Mouse (Mus musculus): ENCODE data around the gene Iqch. TPM values are rescaled to one million over a fixed set of nuclear protein-coding genes. Genes with fewer than 3 reads are reported as not detected.

Gene Iqch
- not detected for total RNA-seq (2021)

DNA sequence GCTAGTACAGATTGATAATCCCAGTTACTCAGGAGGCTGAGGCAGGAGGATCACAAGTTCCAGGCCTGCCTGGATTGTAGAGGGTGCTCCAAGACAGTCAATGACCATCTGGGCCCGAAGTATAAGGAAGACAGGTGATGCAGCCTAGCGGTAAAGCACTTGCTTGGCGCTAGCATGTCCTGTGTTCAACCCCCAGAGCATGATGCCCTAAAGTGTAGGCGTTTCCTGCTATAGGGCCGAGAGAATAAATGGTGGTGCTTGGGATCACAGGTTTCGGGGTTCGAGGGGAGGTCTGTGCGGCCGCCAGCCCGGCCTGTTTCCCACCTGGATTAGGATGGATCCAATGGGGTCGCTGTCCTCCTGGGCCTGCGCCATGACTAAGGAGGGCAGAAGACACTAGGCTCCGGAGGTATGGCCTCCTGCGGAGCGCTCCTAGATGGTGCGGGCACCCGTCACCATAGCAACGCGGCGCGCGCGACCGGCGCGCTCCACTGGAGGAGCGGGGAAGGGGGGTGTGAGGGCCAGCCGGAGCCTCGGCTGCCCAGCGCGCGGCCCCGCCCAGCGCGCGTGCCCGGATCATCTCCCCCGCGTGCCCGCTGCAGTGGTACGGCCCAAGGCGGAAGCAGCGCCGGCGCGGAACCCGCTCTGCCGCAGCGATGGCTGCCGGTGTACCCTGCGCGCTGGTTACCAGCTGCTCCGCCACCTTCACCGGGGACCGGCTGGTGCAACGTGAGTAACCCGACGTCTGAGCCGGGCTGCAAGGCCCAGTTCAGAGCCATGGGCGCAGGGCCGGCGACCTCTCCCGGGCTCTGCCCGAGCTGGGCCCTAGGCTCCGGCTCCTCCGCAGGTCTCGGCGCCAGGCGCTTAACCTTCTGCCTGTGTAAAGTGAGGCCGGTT is at the start of gene Iqch, which contains the start of gene Aagab:
Gene Iqch (minus strand): TSS at position 451 of the 897 bp plus-strand sequence.
Gene Aagab (plus strand): TSS at position 618 of the 897 bp plus-strand sequence.
- peak; percentile 93 to 97 for DNase-seq (ENCODE audit: extremely low spot score in 1 of 2, low spot score in 2 of 2)

DNA sequence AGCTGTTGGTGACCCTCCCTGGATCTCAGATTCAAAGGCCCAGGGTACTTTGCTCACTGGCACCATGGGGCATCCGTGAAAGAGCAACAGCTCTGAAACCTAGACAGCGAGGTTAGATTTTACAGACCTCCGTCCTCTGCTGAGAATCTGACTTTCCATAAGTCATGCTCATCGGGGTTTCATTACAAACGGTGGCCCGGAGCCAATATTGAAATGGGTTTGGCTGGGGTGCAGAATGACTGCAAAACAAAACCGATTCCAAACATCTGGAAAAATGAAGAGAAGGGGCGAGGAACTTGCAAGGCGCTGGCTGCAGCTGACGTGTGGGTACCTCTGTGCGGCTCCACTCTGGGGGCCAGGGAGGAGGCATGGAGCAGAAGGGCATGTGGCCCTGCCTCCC is 49.3 kb upstream of the Iqch start:
- intact Hi-C loops (cut with DNase I), result loop anchor here (5.0 kb wide), 1 partner anchor 186 kb away; no protein-coding TSS in a partner anchor
- DNase-seq (ENCODE audit: extremely low spot score in 1 of 2, low spot score in 2 of 2), result no peak

More for the DNA sequence above, at the start of gene Iqch, which contains the start of gene Aagab:
- intact Hi-C loops (cut with DNase I), result no loop called here

DNA sequence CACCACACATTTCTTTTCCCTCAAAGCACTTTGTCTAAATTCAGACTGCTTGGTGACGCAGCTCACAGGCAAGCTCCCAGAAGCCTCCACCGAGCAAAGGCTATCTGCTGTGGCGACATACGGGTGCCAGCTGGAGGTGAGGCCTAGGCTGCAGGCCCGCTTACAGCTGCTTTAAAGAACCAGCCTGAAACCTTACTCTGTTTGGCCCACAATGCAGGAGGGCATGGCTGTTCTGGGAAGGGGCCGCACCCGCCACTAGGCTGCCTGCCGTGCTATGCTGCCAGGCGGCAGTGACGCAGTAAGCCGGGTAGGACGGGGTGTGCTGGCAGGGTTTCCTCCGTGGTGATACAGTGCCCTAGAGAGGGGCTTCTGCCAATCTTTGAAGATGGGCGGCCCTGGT is 48.6 kb upstream of the Iqch start:
- intact Hi-C loops (cut with DNase I), result loop anchor here (5.0 kb wide), 1 partner anchor 186 kb away; no protein-coding TSS in a partner anchor
- DNase-seq (ENCODE audit: extremely low spot score in 1 of 2, low spot score in 2 of 2), result no peak

DNA sequence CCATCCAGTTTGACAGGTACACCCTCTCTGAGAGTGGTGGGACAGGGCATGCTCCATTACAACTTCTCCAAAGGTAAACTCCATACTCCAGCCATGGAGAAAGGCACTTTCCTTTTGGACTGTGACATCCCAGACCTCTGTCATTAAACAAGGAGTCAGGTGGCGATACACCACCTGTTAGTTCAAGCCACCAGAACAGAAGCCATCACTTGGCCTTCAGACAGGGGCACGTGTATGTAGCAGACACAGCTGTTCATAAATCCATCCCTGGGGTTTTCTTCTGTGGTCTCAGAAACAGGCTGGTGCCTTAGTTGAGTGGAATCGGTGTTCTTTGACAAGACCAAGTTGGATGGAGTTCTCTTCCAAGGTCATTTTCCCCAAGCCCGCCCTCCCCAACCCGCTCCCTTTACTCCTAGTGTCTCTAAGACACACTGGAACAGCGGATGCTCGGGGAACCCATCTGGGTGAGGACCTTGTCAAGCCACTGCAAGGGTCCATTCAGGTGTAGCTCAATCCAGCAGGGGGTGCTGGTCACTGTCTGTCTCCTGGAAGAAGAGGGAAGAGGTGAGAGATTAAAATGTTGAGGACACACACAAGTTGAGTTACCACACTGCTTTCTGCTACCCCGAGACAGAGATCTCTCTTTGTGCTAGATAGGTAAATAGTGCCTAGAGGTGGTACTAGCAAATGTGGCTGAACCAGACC is 47.7 kb upstream of the Iqch start:
- intact Hi-C loops (cut with DNase I), result loop anchor here (5.0 kb wide), 1 partner anchor 187 kb away; no protein-coding TSS in a partner anchor

DNA sequence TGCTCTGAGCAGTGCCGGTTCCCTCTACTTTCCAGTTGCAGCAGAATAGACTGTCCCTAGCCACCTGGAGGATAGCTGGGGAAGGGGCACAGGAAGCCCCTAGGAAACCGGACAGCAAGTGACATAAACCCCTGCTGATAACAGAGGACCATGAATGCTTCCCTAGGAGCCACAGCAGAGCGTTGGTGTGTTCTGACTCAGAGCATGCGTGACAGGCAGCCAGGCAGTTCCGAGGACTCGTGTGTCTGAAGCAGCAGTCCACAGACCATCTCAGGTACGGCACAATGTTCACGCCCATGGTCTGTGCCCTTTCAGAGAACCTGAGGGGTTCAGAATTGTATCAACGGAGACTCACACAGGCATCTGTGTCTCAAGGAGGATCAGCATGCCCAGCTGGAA is 46.2 kb upstream of the Iqch start:
- intact Hi-C loops (cut with DNase I), result no loop called here
- no peak for DNase-seq (ENCODE audit: extremely low spot score in 1 of 2, low spot score in 2 of 2)

More for the DNA sequence above, 47.7 kb upstream of the Iqch start:
- no peak for DNase-seq (ENCODE audit: extremely low spot score in 1 of 2, low spot score in 2 of 2)

DNA sequence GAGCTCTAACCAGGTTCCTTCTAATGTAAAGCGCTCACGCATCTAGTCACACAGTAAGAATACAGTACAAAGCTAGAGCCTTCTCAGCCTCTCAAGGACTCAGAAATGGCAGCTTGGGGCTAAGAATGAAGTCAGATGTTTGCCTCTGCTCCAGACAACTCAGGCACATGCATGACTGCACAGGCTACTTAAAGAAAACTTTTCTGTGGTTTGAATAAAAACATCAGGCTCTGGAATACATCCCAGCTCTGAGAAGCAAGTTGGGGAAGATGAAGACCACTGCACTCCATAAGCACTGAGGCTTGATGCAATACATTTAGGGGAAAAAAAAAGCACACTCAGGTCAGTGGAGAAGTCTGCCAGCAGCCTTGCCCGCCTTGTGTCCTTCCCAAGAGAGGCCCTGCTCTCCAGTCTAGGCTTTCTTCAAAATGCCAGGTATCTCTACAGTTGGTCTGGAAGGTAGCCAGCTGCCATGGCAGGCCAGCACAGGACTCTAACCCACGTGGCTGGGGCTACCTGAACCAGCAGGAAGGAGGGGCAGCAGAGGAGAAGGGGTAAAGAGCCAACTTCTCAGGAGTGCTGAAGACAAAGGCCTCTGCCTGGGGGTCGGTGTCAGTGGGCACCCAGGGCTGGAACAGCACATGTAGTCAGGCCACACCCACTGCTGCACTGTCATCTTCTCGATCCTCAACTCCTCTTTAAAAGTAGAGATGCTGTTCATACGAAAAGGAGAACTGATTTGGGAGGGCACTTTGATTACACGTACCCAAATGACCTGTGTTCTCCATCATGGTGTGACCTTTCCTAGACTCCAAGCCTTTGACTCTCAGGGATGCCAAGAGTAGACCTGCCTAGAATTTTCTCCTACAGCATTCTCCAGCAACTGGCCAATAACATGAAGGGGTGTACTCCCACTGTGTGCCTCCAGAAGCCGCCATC is 45.6 kb upstream of the Iqch start:
- intact Hi-C loops (cut with DNase I), result no loop called here
- no peak for DNase-seq (ENCODE audit: extremely low spot score in 1 of 2, low spot score in 2 of 2)

DNA sequence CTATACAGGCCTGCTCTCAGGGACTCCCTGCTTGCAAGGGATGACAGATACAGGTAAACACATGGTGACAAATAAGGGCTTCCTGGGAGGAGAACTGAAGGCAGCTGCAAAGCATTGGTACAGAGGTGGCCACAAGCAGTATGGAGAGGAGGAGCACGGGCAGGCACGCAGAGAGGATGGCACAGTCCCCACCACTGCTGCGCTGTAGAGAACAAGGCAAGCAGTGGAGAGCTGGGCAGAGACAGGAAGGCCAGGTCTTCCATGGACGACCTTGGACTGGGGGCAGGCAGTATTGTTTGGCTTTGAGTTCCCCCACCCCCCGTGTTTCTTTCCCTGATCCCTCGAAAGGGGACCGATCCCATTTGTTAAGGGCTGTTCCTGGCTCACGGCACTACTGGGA is 42.8 kb upstream of the Iqch start:
- no peak for DNase-seq (ENCODE audit: extremely low spot score in 1 of 2, low spot score in 2 of 2)
- intact Hi-C loops (cut with DNase I), result no loop called here

DNA sequence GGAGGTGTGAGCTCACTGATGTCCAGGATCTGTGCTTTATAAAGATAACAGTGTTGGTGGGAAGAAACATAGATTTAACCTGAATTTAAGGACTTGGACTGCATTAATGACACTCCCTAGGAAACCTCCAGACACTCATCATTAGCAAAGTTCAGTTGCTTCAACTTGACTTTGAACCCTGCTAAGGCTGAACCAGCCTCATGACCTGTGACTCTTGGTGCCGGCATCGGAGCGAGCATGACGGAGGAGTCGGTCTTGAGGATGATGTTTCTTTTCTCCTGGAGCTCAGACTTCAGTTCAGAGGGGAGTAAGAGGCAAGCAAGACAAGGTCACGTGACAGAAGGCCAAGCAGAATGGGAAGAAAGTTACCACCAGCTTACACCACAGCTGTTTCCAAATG is 41.7 kb upstream of the Iqch start:
- intact Hi-C loops (cut with DNase I), result no loop called here
- DNase-seq (ENCODE audit: extremely low spot score in 1 of 2, low spot score in 2 of 2), result no peak

DNA sequence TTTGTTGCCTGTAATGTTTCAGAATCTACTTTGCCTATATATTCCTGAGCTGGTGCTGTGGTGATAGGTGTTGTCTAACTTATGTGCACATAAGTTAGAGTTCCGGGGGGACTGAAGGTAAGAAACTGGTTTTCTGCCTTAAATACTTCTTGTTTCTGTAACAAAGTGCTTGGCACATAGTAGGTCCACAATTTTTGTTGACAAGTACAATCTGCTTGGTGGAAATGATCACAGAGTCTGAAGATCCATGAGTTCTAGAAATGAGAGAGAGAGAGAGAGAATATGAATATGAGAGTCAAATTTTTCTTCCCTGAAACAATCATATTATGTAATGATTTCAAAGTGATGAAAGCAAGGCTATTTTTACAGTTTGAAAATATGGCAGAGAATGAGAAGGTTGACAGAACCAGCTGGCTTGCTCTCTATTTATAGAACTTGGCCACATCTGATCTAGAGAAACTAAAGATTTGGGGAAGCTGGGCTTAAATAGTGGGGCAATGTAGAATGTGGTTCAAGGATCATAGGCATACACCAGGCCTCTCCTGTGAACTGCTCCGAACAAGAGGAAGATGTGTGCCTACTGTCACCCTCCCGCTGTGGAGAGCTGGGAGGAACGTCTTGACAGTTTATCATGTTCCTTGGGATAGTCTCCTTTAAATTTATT is 39.8 kb upstream of the Iqch start:
- intact Hi-C loops (cut with DNase I), result no loop called here
- no peak for DNase-seq (ENCODE audit: extremely low spot score in 1 of 2, low spot score in 2 of 2)

DNA sequence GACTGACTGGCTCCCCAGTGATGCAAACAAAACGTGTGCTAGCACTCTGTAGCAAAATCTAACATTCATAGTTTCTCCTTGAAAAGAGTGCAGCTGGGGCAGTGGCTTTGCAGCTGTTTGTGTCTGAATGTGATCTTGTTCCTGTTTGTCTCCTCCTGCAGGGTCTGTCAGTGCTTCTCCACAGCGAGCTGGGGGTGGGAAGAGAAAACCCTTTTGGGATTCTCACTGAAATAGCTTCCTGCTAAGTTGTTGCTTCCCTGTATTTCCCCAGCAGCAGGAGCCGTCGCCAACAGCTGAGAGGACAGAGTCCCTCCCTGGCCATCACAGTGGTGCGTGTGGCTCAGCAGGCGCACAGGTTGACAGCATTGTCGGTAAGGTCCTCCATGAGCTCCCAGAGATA is 33.8 kb upstream of the Iqch start:
- intact Hi-C loops (cut with DNase I), result no loop called here
- no peak for DNase-seq (ENCODE audit: extremely low spot score in 1 of 2, low spot score in 2 of 2)

DNA sequence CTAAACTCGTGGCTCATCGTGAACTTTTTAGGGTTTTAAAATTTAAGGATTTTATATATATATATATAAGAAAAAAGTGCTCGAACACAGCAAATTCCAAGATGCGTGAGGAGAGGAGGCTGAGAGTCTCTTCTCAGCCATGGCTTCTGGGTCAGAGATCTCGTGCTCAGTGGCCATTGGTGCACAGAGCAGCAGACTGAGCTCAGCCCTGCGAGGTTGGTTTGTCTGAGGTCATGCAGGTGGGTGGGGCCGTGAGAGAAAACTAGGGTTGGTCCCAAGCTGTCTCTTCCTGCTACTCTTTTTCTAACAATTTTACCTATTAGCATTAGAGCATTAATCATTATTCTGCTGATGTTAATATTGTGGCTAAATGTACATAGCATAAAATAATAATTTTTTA is 31.0 kb upstream of the Iqch start:
- intact Hi-C loops (cut with DNase I), result no loop called here
- DNase-seq (ENCODE audit: extremely low spot score in 1 of 2, low spot score in 2 of 2), result no peak

DNA sequence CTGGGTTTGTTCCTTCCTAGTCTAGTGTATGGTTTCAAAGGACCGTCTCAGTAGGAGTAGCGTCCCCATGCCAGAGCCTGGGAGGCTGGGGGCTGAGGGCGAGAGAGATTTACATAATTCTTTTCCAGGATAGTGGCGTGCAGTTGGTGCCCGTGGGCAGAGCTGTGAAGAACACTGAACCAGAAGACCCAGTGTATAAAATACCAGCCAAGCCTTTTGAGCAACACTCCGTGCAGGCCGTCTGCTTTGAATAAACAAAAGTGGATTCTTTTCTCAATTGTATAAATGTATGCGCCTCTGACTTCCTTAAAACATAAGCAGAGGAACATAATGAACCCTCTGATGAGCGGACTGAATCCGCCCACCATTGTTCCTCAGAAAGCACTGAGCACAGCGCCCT is 30.6 kb upstream of the Iqch start:
- DNase-seq (ENCODE audit: extremely low spot score in 1 of 2, low spot score in 2 of 2), result no peak

DNA sequence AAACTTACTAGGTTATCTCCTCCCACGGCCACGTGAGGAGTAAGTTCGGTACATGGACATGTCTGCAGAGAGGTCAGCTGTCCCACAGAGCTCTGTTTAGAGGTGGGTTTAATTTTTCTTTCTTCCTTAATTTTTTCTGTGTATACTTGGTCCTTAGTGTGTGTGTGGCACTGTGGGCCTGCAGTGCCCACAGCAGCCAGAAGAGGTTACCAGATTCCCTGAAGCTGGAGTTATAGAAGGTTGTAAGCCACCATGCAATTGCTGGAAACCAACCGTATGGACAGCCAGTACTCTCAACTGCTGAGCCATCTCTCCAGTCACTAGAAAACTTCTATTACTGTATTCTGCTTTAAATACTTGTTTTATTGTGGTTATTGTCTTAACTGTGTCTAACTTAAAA is 29.8 kb upstream of the Iqch start:
- intact Hi-C loops (cut with DNase I), result no loop called here

More for the DNA sequence above, 30.6 kb upstream of the Iqch start:
- intact Hi-C loops (cut with DNase I), result no loop called here

DNA sequence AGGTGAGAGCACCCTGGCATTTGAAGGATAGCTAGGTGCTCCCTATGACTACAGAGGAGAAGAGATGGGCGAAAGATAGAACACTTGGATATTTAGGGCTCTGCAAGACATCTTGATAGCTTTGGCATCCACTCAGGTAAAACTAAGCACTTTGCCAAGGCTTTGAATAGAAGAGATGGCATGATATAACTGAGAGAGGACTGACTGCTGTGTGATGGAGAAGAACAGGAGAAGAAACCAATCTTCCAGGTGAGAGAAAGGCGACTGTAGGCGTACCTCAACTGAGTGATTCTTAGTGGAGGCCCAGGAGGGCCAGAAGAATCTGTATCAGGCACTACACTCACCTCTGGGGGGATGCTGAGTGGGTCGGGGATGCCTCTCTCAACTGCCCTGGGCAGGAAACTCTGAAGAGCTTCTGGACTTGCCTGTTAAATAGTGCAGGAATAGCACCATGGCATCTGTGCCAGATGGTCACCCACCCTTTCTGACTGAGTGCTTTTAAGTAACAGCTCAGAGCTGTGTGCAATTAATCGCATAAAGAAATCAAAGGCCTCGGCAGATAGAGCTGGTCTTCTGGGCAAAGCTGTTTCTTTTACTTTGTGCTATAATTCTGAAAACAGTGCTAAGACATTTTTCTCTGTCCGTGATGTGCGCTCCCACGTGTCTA is 22.9 kb upstream of the Iqch start:
- intact Hi-C loops (cut with DNase I), result no loop called here
- DNase-seq (ENCODE audit: extremely low spot score in 1 of 2, low spot score in 2 of 2), result no peak

More for the DNA sequence above, 29.8 kb upstream of the Iqch start:
- DNase-seq (ENCODE audit: extremely low spot score in 1 of 2, low spot score in 2 of 2), result no peak

DNA sequence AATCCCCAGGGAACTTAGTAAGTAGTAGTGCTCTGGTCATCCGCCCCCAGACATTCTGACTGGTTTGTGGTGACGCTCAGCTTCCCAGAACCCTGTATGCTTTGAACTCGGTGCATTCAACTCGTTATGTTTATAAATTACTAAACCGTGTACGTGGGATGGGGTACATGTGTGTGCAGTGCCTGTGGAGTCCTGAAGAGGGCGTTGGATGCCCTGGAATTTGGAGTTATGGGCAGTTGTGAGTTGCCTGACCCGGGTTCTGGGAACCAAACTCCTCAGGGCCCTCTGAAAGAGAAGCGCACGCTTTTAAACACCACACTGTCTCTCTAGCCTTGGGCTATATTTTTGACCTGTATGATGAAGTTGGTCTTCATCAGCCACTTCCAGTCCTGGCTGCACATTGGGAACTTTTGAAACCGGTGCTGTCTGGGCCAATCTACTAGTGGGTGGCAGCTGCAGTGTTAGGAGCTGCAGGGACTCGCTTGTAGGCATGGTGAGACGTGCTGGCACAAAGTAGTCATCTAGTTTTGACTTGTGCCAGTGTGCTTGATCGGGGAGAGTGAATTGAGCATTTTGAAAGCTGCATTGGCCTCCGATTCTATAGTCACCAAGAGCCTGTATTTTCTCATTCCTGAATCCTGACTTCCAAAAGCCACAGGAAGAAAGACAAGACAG is 21.7 kb upstream of the Iqch start:
- no peak for DNase-seq (ENCODE audit: extremely low spot score in 1 of 2, low spot score in 2 of 2)
- intact Hi-C loops (cut with DNase I), result no loop called here

DNA sequence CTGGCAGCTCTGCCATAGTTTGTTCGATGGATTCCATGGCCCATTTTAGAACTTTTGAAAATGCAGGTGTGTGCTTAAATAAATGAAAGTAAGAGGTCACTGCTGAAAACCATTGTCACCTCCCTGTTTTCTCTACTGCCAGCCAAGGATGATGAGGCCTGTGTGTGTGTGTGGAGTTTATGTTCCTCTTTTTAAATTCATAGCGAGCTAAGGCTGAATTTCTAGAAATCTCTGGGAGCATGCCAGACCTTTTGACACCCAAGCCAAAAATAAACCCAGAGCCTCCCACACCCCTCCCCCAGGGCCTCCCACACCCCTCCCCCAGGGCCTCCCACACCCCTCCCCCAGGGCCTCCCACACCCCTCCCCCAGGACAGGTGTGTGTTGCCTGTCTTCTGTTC is 15.7 kb upstream of the Iqch start:
- no peak for DNase-seq (ENCODE audit: extremely low spot score in 1 of 2, low spot score in 2 of 2)
- intact Hi-C loops (cut with DNase I), result loop anchor here (10.0 kb wide), 1 partner anchor 483 kb away; no protein-coding TSS in a partner anchor
